Mouse (Mus musculus): Measurements from ENCODE around the gene Mterf4. TPM values are rescaled to one million over a fixed set of nuclear protein-coding genes. Genes with fewer than 3 reads are reported as not detected.
"Not testable (repeated sequence)": the region's sequence is repeated elsewhere in the genome, so short reads cannot be mapped to it uniquely, and the experiment has no call there.

The Mterf4 gene
- total and polyA plus RNA-seq, 2 experiments from 2014 or later: 24.4 to 31.5 TPM

DNA sequence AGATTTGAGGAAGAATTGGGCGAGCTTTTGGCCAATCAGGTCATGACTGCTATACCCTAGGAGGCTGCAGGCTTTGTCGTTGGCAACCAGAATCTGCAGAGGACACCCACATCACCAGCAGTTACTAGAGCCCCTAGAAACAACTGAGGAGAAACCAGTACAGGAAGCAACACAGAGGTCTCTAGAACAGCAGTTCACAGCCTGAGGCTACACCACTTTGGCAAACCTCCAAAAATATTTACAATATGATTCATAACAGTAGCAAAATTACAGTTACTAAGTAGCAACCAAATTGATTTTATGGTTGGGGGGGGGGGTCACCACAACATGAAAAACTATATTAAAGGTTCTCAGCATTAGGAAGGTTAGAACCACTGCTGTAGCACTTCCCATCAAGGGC is 28.9 kb upstream of the Mterf4 start:
- Histone ChIP-seq H3K27ac (ENCODE audit: low read depth, low read length) (no peak overlapping the region), H3K4me2 (ENCODE audit: low read depth) (no peak overlapping the region), H3K9me3 (ENCODE audit: low read length) (no peaks in the 10 kb centered on the region), H3K4me3 (ENCODE audit: low read depth, low read length) (no peak overlapping the region), H3K27me3 (ENCODE audit: insufficient read depth, low read length) (no peaks in the 10 kb centered on the region), H3K36me3 (ENCODE audit: insufficient read depth) (0 out of 2 replicates have a peak, but pooled peaks cover 19% of the 10 kb centered on the region), H3K4me1 (ENCODE audit: insufficient read depth) (no peaks in the 10 kb centered on the region), H3K9ac (no peak overlapping the region)
- no peak for ATAC-seq
- DNase-seq: no peak
- 85% methylated on average over 2 of the region's 2 CpGs for WGBS
- TF ChIP-seq CTCF (IDR thresholded peaks at IDR 0.05; ENCODE audit: low read depth): no peak

GRCm38 (mm10) chr1:93326446-93326845 is 20.7 kb upstream of the Mterf4 start:
- WGBS: 92% methylated on average over 3 of the region's 3 CpGs
- H3K4me1 ChIP-seq (ENCODE audit: insufficient read depth): no peaks in the 10 kb centered on the region
- H3K9ac ChIP-seq: no peak overlapping the region
- H3K4me3 ChIP-seq (ENCODE audit: low read depth, low read length): no peak overlapping the region
- TF ChIP-seq CTCF (IDR thresholded peaks at IDR 0.05; ENCODE audit: low read depth): no peak
- DNase-seq (no peak), ATAC-seq (no peak)
- H3K27me3 ChIP-seq (ENCODE audit: insufficient read depth, low read length): no peaks in the 10 kb centered on the region
- H3K4me2 ChIP-seq (ENCODE audit: low read depth): no peak overlapping the region
- no peak overlapping the region for H3K27ac ChIP-seq (ENCODE audit: low read depth, low read length)
- H3K36me3 ChIP-seq (ENCODE audit: insufficient read depth): peaks cover 26% of the 10 kb centered on the region
- no peaks in the 10 kb centered on the region for H3K9me3 ChIP-seq (ENCODE audit: low read length)

- H3K36me3 ChIP-seq (ENCODE audit: insufficient read depth): peaks cover 39% of the 10 kb centered on the region
- no peak for ATAC-seq
- DNase-seq: no peak
- H3K4me1 ChIP-seq (ENCODE audit: insufficient read depth): no peaks in the 10 kb centered on the region
- H3K9ac ChIP-seq: no peak overlapping the region
- TF ChIP-seq CTCF (IDR thresholded peaks at IDR 0.05; ENCODE audit: low read depth): no peak
- H3K4me3 ChIP-seq (ENCODE audit: low read depth, low read length): no peak overlapping the region
- no peak overlapping the region for H3K27ac ChIP-seq (ENCODE audit: low read depth, low read length)
- H3K9me3 ChIP-seq (ENCODE audit: low read length): no peaks in the 10 kb centered on the region
- H3K4me2 ChIP-seq (ENCODE audit: low read depth): no peak overlapping the region
- H3K27me3 ChIP-seq (ENCODE audit: insufficient read depth, low read length): no peaks in the 10 kb centered on the region
- WGBS: 94% methylated on average over 6 of the region's 6 CpGs
Measured at GRCm38 (mm10) chr1:93323973-93324372, 18.3 kb upstream of the Mterf4 start.

GRCm38 (mm10) chr1:93300578-93300977 is 5.1 kb downstream of the Mterf4 start:
- Histone ChIP-seq H3K4me2 (ENCODE audit: low read depth) (no peak overlapping the region), H3K9me3 (ENCODE audit: low read length) (no peaks in the 10 kb centered on the region), H3K4me3 (ENCODE audit: low read depth, low read length) (no peak overlapping the region), H3K36me3 (ENCODE audit: insufficient read depth) (peaks cover 72% of the 10 kb centered on the region), H3K4me1 (ENCODE audit: insufficient read depth) (peaks cover 8% of the 10 kb centered on the region), H3K27me3 (ENCODE audit: insufficient read depth, low read length) (no peaks in the 10 kb centered on the region), H3K27ac (ENCODE audit: low read depth, low read length) (no peak overlapping the region), H3K9ac (no peak overlapping the region)
- DNase-seq: no peak
- ATAC-seq: no peak
- 88% methylated on average over 3 of the region's 3 CpGs for WGBS
- no peak for TF ChIP-seq CTCF (IDR thresholded peaks at IDR 0.05; ENCODE audit: low read depth)

- H3K4me2 ChIP-seq (ENCODE audit: low read depth): no peak overlapping the region
- ATAC-seq (no peak), DNase-seq (no peak)
- TF ChIP-seq CTCF (IDR thresholded peaks at IDR 0.05; ENCODE audit: low read depth): no peak
- no peak overlapping the region for H3K27ac ChIP-seq (ENCODE audit: low read depth, low read length)
- H3K36me3 ChIP-seq (ENCODE audit: insufficient read depth): peaks cover 72% of the 10 kb centered on the region
- 89% methylated on average over 4 of the region's 4 CpGs for WGBS
- no peak overlapping the region for H3K4me3 ChIP-seq (ENCODE audit: low read depth, low read length)
- no peaks in the 10 kb centered on the region for H3K27me3 ChIP-seq (ENCODE audit: insufficient read depth, low read length)
- peaks cover 4% of the 10 kb centered on the region; the same call in 1 of the 2 replicates for H3K4me1 ChIP-seq (ENCODE audit: insufficient read depth)
- H3K9ac ChIP-seq: no peak overlapping the region
- H3K9me3 ChIP-seq (ENCODE audit: low read length): no peaks in the 10 kb centered on the region
Measured at GRCm38 (mm10) chr1:93299791-93300190, 5.9 kb downstream of the Mterf4 start.

- not testable (repeated sequence) for H3K27ac ChIP-seq (ENCODE audit: low read depth, low read length); DNase-seq; H3K27me3 ChIP-seq (ENCODE audit: insufficient read depth, low read length); H3K4me3 ChIP-seq (ENCODE audit: low read depth, low read length); H3K4me2 ChIP-seq (ENCODE audit: low read depth); H3K9me3 ChIP-seq (ENCODE audit: low read length); H3K9ac ChIP-seq; ATAC-seq; H3K4me1 ChIP-seq (ENCODE audit: insufficient read depth)
- WGBS: 70% methylated on average over 3 of the region's 3 CpGs
- peaks cover 34% of the 10 kb centered on the region for H3K36me3 ChIP-seq (ENCODE audit: insufficient read depth)
Measured at GRCm38 (mm10) chr1:93294491-93294890, 11.2 kb downstream of the Mterf4 start.

DNA sequence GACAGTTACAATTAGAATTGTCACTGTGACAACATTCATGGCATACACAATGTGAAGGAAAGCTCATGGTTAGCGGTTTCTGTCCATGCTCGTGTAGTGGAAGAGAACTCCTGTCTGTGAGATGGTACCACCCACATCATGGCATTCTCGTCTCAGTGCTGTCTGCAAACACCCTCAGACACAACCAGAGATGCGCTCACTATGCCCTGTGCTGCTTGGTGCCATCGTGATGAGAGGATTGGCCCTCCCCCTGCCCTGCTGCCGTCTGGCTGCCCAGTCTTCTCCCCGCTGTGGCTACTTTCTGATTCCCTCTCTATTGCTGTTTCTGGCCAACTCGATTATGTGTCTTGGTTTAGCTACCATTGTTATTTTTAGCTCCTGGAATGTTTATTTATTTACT is 13.7 kb downstream of the Mterf4 start:
- WGBS: 85% methylated on average over 8 of the region's 8 CpGs
- DNase-seq (no peak), ATAC-seq (no peak)
- TF ChIP-seq CTCF (IDR thresholded peaks at IDR 0.05; ENCODE audit: low read depth): no peak
- H3K9me3 ChIP-seq (ENCODE audit: low read length): no peaks in the 10 kb centered on the region
- no peaks in the 10 kb centered on the region for H3K27me3 ChIP-seq (ENCODE audit: insufficient read depth, low read length)
- no peak overlapping the region for H3K9ac ChIP-seq
- H3K4me2 ChIP-seq (ENCODE audit: low read depth): no peak overlapping the region
- no peaks in the 10 kb centered on the region for H3K4me1 ChIP-seq (ENCODE audit: insufficient read depth)
- H3K4me3 ChIP-seq (ENCODE audit: low read depth, low read length): no peak overlapping the region
- peaks cover 14% of the 10 kb centered on the region for H3K36me3 ChIP-seq (ENCODE audit: insufficient read depth)
- H3K27ac ChIP-seq (ENCODE audit: low read depth, low read length): no peak overlapping the region

DNA sequence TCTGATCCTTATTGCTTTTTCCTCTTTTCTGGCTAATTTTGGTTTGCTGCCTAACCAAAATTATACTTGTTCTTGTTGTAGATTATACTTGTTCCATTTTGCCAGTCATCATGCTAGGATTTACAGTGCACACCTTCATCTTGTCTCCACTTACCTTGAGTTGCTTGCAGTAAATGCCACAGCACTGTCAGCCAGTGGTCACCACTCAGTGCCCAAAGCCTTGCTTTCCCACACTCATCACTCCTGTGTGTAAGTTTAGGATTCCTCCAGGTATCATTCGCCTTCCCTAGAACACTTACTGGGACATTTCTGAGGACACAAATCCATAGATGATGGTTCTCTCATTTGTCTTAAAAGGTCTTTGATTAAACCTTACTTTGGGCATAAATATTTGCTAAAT is 14.1 kb downstream of the Mterf4 start:
- ATAC-seq: no peak
- no peaks in the 10 kb centered on the region for H3K27me3 ChIP-seq (ENCODE audit: insufficient read depth, low read length)
- H3K9ac ChIP-seq: no peak overlapping the region
- DNase-seq: no peak
- no peak overlapping the region for H3K4me3 ChIP-seq (ENCODE audit: low read depth, low read length)
- TF ChIP-seq CTCF (IDR thresholded peaks at IDR 0.05; ENCODE audit: low read depth): no peak
- WGBS: 96% methylated on average over 1 of the region's 1 CpGs
- H3K4me1 ChIP-seq (ENCODE audit: insufficient read depth): no peaks in the 10 kb centered on the region
- no peak overlapping the region for H3K27ac ChIP-seq (ENCODE audit: low read depth, low read length)
- H3K4me2 ChIP-seq (ENCODE audit: low read depth): no peak overlapping the region
- H3K36me3 ChIP-seq (ENCODE audit: insufficient read depth): peaks cover 9% of the 10 kb centered on the region
- H3K9me3 ChIP-seq (ENCODE audit: low read length): no peaks in the 10 kb centered on the region

Data from forebrain, postnatal 0 days (tissue).